Mouse (Mus musculus): Measurements from ENCODE around the gene Opn1mw. TPM values are rescaled to one million over a fixed set of nuclear protein-coding genes. Genes with fewer than 3 reads are reported as not detected.
"Not testable (repeated sequence)": the region's sequence is repeated elsewhere in the genome, so short reads cannot be mapped to it uniquely, and the experiment has no call there.

The Opn1mw gene
- polyA plus RNA-seq, 1 experiment from 2014 or later, result not detected

DNA sequence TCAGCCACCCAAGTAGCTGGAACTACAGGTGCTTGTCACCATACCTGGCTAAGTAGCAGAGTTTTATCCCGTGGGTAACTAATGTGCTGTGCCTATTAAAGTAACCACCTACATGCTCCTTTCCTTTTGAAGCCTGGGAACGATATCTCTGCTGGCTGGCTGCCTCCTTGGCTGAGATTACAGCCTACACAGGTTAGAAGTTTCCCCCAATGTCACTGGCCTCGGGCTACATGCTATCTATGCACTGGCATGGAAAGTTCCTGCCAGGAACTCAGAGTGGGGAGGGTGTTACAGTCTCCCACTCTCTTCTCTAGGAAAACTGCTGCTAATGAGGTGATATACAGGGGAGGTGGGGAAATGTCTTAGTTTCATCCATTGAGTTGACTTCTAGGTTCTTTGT lies 18.5 kb upstream of the Opn1mw start:
- no peaks in the 10 kb centered on the region for H3K9me3 ChIP-seq (ENCODE audit: control insufficient read depth, low read length)

DNA sequence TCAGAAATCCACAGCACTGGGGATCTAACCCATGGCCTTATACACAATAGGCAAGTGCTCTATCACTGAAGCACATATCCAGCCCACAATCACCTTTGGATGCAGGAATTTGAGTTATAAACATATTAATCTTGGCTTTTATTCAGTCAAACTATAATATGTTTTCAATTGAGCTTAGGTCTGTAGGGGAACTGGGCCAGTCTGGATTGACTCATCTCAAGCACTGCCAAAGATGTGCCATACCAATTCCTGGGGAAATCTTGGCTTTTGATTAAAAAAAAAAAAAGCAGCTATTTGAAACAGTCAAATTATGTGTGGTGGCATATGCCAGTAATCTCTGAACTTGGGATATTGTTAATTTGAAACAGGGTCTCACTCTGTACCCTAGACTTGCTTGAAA lies 13.2 kb upstream of the Opn1mw start:
- H3K27ac ChIP-seq (replicated peaks in 1 of 2; ENCODE audit: control insufficient read depth in 1 of 2, insufficient read depth in 1 of 2, low read depth in 2 of 2, low read length in 2 of 2), result no peak overlapping the region
- H3K4me2 ChIP-seq (ENCODE audit: low read length), result no peak overlapping the region
- no peaks in the 10 kb centered on the region for H3K36me3 ChIP-seq (ENCODE audit: control insufficient read depth, insufficient read depth, low read length)
- no peak overlapping the region for H3K4me3 ChIP-seq (ENCODE audit: control insufficient read depth in 1 of 2, insufficient read depth in 1 of 2, low read depth in 1 of 2, low read length in 2 of 2)
- no peak overlapping the region for H3K9ac ChIP-seq (ENCODE audit: low read length)
- H3K9me3 ChIP-seq (ENCODE audit: control insufficient read depth, low read length), result no peaks in the 10 kb centered on the region
- H3K27me3 ChIP-seq (ENCODE audit: control insufficient read depth, insufficient read depth, low read length), result no peaks in the 10 kb centered on the region
- ATAC-seq (ENCODE audit: insufficient number of reproducible peaks, insufficient read depth, low FRiP score, low read depth), result no peak
- H3K4me1 ChIP-seq (ENCODE audit: control insufficient read depth in 2 of 2, insufficient read depth in 2 of 2, low read length in 2 of 2), result peaks cover 0 to 1% of the 10 kb centered on the region in 2 experiments; a peak in 1 of 4 replicates

More for the DNA sequence above, 18.5 kb upstream of the Opn1mw start:
- WGBS, result 3% methylated on average over 3 of the region's 3 CpGs
- peak overlapping the region in 1 of 2 experiments; percentile 4; a peak in 1 of 4 replicates for H3K27ac ChIP-seq (replicated peaks in 1 of 2; ENCODE audit: control insufficient read depth in 1 of 2, insufficient read depth in 1 of 2, low read depth in 2 of 2, low read length in 2 of 2)
- H3K36me3 ChIP-seq (ENCODE audit: control insufficient read depth, insufficient read depth, low read length), result no peaks in the 10 kb centered on the region
- ATAC-seq (ENCODE audit: insufficient number of reproducible peaks, insufficient read depth, low FRiP score, low read depth), result no peak
- H3K9ac ChIP-seq (ENCODE audit: low read length), result no peak overlapping the region; the same call in 1 of the 2 replicates
- no peak overlapping the region for H3K4me3 ChIP-seq (ENCODE audit: control insufficient read depth in 1 of 2, insufficient read depth in 1 of 2, low read depth in 1 of 2, low read length in 2 of 2)
- H3K27me3 ChIP-seq (ENCODE audit: control insufficient read depth, insufficient read depth, low read length), result no peaks in the 10 kb centered on the region
- H3K4me1 ChIP-seq (ENCODE audit: control insufficient read depth in 2 of 2, insufficient read depth in 2 of 2, low read length in 2 of 2), result peaks cover 0 to 9% of the 10 kb centered on the region in 2 experiments; a peak in 3 of 4 replicates
- no peak overlapping the region for H3K4me2 ChIP-seq (ENCODE audit: low read length)

DNA sequence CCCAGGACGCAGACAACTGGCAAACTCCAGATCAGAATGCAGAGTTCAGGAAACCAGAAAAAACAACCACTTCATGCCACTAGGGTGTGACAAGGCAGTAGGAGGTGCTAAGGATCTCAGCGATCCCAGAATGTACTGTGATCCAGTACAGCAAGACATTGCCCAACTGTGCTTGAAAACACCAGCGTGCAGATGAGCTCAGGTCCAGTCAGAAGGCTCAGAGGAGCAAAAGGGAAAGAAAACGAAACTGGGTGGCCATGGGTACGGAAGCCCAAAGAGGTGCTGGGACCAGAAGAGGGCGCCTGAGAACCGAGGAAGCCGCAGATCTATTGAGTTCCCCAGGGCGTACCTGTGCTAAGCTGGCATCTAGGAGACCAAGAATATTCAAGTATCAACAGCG lies 11.8 kb upstream of the Opn1mw start:
- no peaks in the 10 kb centered on the region for H3K36me3 ChIP-seq (ENCODE audit: control insufficient read depth, insufficient read depth, low read length)
- no peak for ATAC-seq (ENCODE audit: insufficient number of reproducible peaks, insufficient read depth, low FRiP score, low read depth)
- H3K4me3 ChIP-seq (ENCODE audit: control insufficient read depth in 1 of 2, insufficient read depth in 1 of 2, low read depth in 1 of 2, low read length in 2 of 2), result peak overlapping the region; percentile 30 to 45
- H3K4me1 ChIP-seq (ENCODE audit: control insufficient read depth in 2 of 2, insufficient read depth in 2 of 2, low read length in 2 of 2), result no peaks in the 10 kb centered on the region
- H3K9me3 ChIP-seq (ENCODE audit: control insufficient read depth, low read length), result no peaks in the 10 kb centered on the region
- 30% methylated on average over 10 of the region's 10 CpGs for WGBS
- H3K9ac ChIP-seq (ENCODE audit: low read length), result 0 out of 2 replicates have a peak overlapping the region, but pooled peaks have one; percentile 34
- H3K27ac ChIP-seq (replicated peaks in 1 of 2; ENCODE audit: control insufficient read depth in 1 of 2, insufficient read depth in 1 of 2, low read depth in 2 of 2, low read length in 2 of 2), result 0 out of 4 replicates have a peak overlapping the region, but pooled peaks of 1 of the 2 experiments have one; percentile 8
- H3K27me3 ChIP-seq (ENCODE audit: control insufficient read depth, insufficient read depth, low read length), result no peaks in the 10 kb centered on the region
- peak overlapping the region; percentile 54 for H3K4me2 ChIP-seq (ENCODE audit: low read length)

DNA sequence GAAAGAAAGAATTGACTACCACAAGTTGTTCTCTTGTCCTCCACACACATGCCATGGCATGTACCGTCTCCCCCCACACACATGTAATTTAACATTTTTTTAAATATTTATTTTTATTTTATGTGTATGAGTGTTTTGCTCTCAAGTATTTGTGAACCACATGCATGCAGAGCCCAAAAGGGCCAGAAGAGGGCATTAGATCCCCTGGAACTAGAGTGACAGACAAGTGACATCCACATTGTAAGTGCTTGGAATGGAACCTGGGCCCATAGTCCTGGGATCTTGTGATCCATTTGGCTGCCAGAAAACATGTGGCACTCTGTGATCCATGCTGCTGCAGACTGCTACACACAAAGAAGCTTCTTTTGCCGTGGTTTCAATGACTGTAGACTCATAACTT lies 2.3 kb upstream of the Opn1mw start:
- H3K4me2 ChIP-seq (ENCODE audit: low read length), result no peak overlapping the region
- ATAC-seq (ENCODE audit: insufficient number of reproducible peaks, insufficient read depth, low FRiP score, low read depth), result no peak
- no peaks in the 10 kb centered on the region for H3K36me3 ChIP-seq (ENCODE audit: control insufficient read depth, insufficient read depth, low read length)
- WGBS, result 45% methylated on average over 2 of the region's 2 CpGs
- H3K9me3 ChIP-seq (ENCODE audit: control insufficient read depth, low read length), result no peaks in the 10 kb centered on the region
- no peaks in the 10 kb centered on the region for H3K4me1 ChIP-seq (ENCODE audit: control insufficient read depth in 2 of 2, insufficient read depth in 2 of 2, low read length in 2 of 2)
- no peak overlapping the region for H3K9ac ChIP-seq (ENCODE audit: low read length)
- H3K4me3 ChIP-seq (ENCODE audit: control insufficient read depth in 1 of 2, insufficient read depth in 1 of 2, low read depth in 1 of 2, low read length in 2 of 2), result no peak overlapping the region
- no peak overlapping the region for H3K27ac ChIP-seq (replicated peaks in 1 of 2; ENCODE audit: control insufficient read depth in 1 of 2, insufficient read depth in 1 of 2, low read depth in 2 of 2, low read length in 2 of 2)
- H3K27me3 ChIP-seq (ENCODE audit: control insufficient read depth, insufficient read depth, low read length), result no peaks in the 10 kb centered on the region

DNA sequence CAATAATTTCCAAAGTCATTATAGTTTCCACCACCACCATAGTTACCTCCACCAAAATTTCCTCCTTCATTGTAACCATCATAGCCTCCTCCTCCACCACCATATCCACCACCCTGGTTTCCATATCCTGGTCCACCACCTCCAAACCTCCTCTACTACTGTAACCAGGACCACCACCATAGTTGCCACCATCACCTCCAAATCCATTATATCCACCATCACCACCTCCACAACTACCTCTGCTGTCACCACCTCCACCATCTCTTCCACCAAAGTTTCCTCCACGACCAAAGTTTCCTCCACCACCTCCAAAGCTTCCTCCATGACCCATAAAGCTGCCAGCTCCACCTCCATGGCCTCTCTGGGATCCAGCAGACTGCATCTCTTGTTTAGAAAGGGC lies 8.0 kb downstream of the Opn1mw start, which contains the start of gene Mecp2:
Gene Mecp2, minus strand, starts transcription at position 101 of the 400 bp plus-strand sequence.
- H3K9ac ChIP-seq (ENCODE audit: low read length); ATAC-seq (ENCODE audit: insufficient number of reproducible peaks, insufficient read depth, low FRiP score, low read depth); H3K27ac ChIP-seq (replicated peaks in 1 of 2; ENCODE audit: control insufficient read depth in 1 of 2, insufficient read depth in 1 of 2, low read depth in 2 of 2, low read length in 2 of 2); H3K9me3 ChIP-seq (ENCODE audit: control insufficient read depth, low read length); H3K4me2 ChIP-seq (ENCODE audit: low read length); H3K4me1 ChIP-seq (ENCODE audit: control insufficient read depth in 2 of 2, insufficient read depth in 2 of 2, low read length in 2 of 2); H3K36me3 ChIP-seq (ENCODE audit: control insufficient read depth, insufficient read depth, low read length); H3K27me3 ChIP-seq (ENCODE audit: control insufficient read depth, insufficient read depth, low read length); H3K4me3 ChIP-seq (ENCODE audit: control insufficient read depth in 1 of 2, insufficient read depth in 1 of 2, low read depth in 1 of 2, low read length in 2 of 2): not testable (repeated sequence)
- 18% methylated on average over 1 of the region's 1 CpGs for WGBS

DNA sequence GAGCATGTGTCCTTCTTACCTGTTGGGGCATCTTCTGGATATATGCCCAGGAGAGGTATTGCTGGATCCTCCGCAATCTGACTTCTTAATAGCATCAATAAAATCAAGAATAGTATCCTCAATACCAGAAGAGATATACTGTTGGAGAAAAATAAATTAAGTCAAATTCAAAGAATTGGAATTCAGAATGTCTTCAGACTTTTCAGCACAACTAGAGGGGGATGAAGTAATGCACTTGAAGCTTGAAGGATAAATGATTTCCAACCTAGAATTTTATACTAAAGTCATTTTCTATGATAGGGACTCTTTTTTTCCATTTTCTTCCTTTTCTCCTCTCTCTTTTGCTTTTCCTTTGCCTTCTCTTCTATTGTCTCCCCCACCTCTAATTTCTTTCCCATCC lies 40.5 kb downstream of the Opn1mw start, which contains the start of gene Tex28:
Gene Tex28, minus strand, starts transcription at position 101 of the 400 bp plus-strand sequence.
- Histone ChIP-seq H3K4me2 (ENCODE audit: low read length) (no peak within 1 kb of the TSS), H3K9me3 (ENCODE audit: control insufficient read depth, low read length) (no peaks in the 10 kb centered on the region), H3K27me3 (ENCODE audit: control insufficient read depth, insufficient read depth, low read length) (no peaks in the 10 kb centered on the region), H3K4me3 (ENCODE audit: control insufficient read depth in 1 of 2, insufficient read depth in 1 of 2, low read depth in 1 of 2, low read length in 2 of 2) (no peak within 1 kb of the TSS), H3K27ac (replicated peaks in 1 of 2; ENCODE audit: control insufficient read depth in 1 of 2, insufficient read depth in 1 of 2, low read depth in 2 of 2, low read length in 2 of 2) (no peak within 1 kb of the TSS), H3K9ac (ENCODE audit: low read length) (no peak within 1 kb of the TSS), H3K4me1 (ENCODE audit: control insufficient read depth in 2 of 2, insufficient read depth in 2 of 2, low read length in 2 of 2) (no peaks in the 10 kb centered on the region), H3K36me3 (ENCODE audit: control insufficient read depth, insufficient read depth, low read length) (no peaks in the 10 kb centered on the region)
- WGBS, result 74% methylated on average over 1 of the region's 1 CpGs
- no peak for ATAC-seq (ENCODE audit: insufficient number of reproducible peaks, insufficient read depth, low FRiP score, low read depth)

DNA sequence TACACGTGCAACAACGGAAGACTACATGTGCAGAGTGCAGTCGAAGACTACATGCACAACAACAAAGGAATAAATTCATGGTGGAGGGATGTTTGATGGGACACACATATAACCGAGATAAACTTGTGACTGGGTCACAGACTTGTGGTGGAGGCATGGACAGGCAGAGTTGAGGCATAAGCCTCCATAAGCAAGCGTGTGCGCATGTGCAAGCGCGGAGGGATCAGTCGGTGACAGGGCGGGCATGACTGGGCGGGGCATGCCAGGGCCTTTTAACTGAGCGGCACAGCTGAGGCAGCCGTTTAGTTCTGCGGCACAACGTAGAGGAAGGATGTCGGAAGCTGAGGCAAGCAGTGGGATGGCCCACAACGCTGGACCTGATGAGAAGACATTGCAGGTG lies 49.7 kb downstream of the Opn1mw start, which contains the start of gene Tktl1:
Gene Tktl1, plus strand, starts transcription at position 301 of the 400 bp plus-strand sequence.
- Histone ChIP-seq H3K4me3 (ENCODE audit: control insufficient read depth in 1 of 2, insufficient read depth in 1 of 2, low read depth in 1 of 2, low read length in 2 of 2) (no peak within 1 kb of the TSS), H3K9me3 (ENCODE audit: control insufficient read depth, low read length) (no peaks in the 10 kb centered on the region), H3K4me1 (ENCODE audit: control insufficient read depth in 2 of 2, insufficient read depth in 2 of 2, low read length in 2 of 2) (no peaks in the 10 kb centered on the region), H3K36me3 (ENCODE audit: control insufficient read depth, insufficient read depth, low read length) (no peaks in the 10 kb centered on the region), H3K9ac (ENCODE audit: low read length) (no peak within 1 kb of the TSS), H3K27me3 (ENCODE audit: control insufficient read depth, insufficient read depth, low read length) (no peaks in the 10 kb centered on the region), H3K27ac (replicated peaks in 1 of 2; ENCODE audit: control insufficient read depth in 1 of 2, insufficient read depth in 1 of 2, low read depth in 2 of 2, low read length in 2 of 2) (no peak within 1 kb of the TSS), H3K4me2 (ENCODE audit: low read length) (no peak within 1 kb of the TSS)
- WGBS, result 88% methylated on average over 17 of the region's 17 CpGs
- ATAC-seq (ENCODE audit: insufficient number of reproducible peaks, insufficient read depth, low FRiP score, low read depth), result no peak
